Mouse (Mus musculus) regulatory T cell (primary cell): ENCODE results near the gene 2310034G01Rik.

Experiments
- in situ Hi-C: fragments of 300-600 bp; cut with MboI, MseI; formaldehyde crosslinking; loops from one replicate; pipeline ENCODE4 v1.15.1; 2025; ENCODE audit warnings: high pct_unique_total_duplicates

Gene 2310034G01Rik

GRCm38 (mm10) chr19:46303251-46304215 lies 46.6 kb downstream of the 2310034G01Rik start:
- in situ Hi-C loops, result no loop called here

GRCm38 (mm10) chr19:46302551-46302950 lies 47.6 kb downstream of the 2310034G01Rik start:
- in situ Hi-C loops, result no loop called here

- in situ Hi-C loops, result no loop called here
Observed at GRCm38 (mm10) chr19:46300294-46301045, 49.6 kb downstream of the 2310034G01Rik start.
